Mouse (Mus musculus): ENCODE measurements around the gene Kpna7. TPM values are rescaled to one million over a fixed set of nuclear protein-coding genes. Genes with fewer than 3 reads are reported as not detected.
"Not testable (repeated sequence)": the region's sequence is repeated elsewhere in the genome, so short reads cannot be mapped to it uniquely, and the experiment has no call there.

Gene Kpna7
- total RNA-seq, 2 experiments from 2014 or later = not detected

GRCm38 (mm10) chr5:145041628-145042027 lies 42.2 kb downstream of the Kpna7 start:
- H3K27ac ChIP-seq = no peak overlapping the region
- no peak overlapping the region for H3K4me3 ChIP-seq
- DNase-seq (ENCODE audit: low spot score in 2 of 2) = no peak
- TF ChIP-seq CTCF (conservative IDR thresholded peaks at IDR 0.05) = peak; percentile 61

- not testable (repeated sequence) for H3K4me3 ChIP-seq; H3K27ac ChIP-seq; DNase-seq (ENCODE audit: low spot score in 2 of 2)
Measured at GRCm38 (mm10) chr5:145032391-145032790, 51.4 kb downstream of the Kpna7 start, which contains the start of gene Gm4871. Gm4871 (minus strand) TSS chr5:145032754.

DNA sequence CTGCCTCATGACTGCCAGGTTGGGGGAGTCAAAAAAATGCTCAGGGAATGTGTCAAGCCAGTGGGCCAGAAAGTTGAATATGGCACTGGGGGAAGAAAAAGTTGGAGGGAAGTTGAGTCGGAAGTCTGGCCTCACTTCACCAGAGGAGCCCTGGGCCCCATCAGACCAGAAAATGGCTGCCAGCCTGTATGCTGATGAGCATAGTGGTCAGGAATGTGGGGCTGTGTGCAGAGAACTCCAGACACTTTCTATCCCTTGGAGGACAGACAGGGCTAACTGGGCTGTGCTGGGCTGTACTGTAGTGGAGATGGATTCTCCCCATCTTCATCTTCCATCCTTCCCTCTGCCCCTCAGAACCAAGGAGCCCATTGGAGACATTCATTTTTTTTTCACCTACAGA lies 53.4 kb downstream of the Kpna7 start:
- not testable (repeated sequence) for H3K27ac ChIP-seq; H3K4me3 ChIP-seq; DNase-seq (ENCODE audit: low spot score in 2 of 2)

GRCm38 (mm10) chr5:145020712-145021111 lies 63.1 kb downstream of the Kpna7 start:
- not testable (repeated sequence) for H3K4me3 ChIP-seq; DNase-seq (ENCODE audit: low spot score in 2 of 2); H3K27ac ChIP-seq

- DNase-seq (ENCODE audit: low spot score in 2 of 2); H3K4me3 ChIP-seq; H3K27ac ChIP-seq: not testable (repeated sequence)
Measured at GRCm38 (mm10) chr5:145020254-145020653, 63.6 kb downstream of the Kpna7 start.

DNA sequence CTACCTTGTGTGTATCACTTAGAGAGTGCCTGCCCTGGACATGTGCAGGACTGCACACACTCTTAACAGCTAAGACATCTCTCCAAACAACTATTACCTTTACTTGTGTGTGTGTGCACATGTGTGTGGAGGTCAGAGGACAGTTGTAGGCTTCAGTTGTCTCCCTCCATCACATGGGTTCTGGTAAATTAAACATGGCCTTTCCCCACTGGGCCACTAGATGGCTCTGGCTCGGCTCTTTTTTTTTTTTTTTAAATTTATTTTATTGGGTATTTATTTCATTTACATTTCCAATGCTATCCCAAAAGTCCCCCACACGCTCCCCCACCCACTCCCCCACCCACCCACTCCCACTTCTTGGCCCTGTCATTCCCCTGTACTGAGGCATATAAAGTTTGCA lies 67.1 kb downstream of the Kpna7 start:
- H3K4me3 ChIP-seq; H3K27ac ChIP-seq; DNase-seq (ENCODE audit: low spot score in 2 of 2): not testable (repeated sequence)
- peak; percentile 65 for TF ChIP-seq CTCF (conservative IDR thresholded peaks at IDR 0.05)

DNA sequence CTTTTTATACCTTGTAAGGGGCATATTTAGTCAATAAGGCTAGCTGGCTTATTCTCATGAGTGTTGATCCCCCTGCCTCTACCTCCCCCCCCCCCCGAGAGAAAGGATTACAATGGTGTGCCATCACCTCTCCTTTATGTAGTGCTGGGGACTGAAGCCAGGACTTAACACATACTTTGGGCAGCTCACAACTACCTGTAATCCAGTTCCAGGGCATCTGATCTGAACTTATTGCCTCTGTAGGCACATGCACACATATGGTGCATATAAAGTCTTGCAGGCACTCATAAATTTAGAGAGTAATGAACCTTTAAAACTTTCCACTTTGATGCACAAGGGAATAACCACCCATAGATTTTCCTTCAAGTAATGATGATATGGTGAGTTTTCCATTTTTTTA lies 69.6 kb downstream of the Kpna7 start:
- H3K4me3 ChIP-seq = no peak overlapping the region
- no peak for DNase-seq (ENCODE audit: low spot score in 2 of 2)
- no peak overlapping the region for H3K27ac ChIP-seq
- TF ChIP-seq CTCF (conservative IDR thresholded peaks at IDR 0.05) = no peak

DNA sequence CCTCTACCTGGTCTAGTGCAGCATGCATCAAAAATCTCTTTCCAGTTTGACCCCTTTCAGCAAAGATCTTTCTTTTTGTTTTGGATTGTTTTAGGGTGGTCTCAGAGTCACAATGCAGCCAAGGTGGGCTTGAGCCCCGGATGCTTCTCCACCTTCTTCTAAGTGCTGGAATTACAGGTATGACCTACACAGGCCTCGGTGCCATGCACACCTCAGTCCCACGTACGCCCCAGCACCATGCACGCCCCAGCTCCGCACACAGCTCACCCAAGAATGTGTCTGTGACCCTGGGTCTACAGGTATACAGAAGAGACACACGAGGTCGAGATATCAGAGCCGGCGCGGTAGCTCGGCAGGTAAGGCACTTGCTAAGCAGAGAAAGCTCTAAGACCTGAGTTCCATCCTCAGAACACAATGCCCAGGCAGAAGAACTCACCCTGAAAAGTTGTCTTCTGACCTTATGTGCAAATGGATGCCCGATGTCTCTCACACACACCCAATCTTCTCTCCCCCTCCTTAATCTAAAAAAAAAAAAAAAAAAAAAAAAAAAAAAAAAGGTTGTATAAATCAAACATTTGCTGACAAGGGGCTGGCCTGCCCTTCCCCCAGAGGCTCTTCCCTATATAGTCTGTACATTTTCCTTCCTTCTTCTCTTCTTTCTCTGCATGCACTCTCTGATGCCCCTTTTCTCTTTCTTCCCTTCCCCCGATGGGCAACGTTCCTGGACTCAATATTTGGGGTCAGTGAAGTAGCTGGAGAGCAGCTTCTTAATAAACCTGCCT lies 74.8 kb downstream of the Kpna7 start:
- Histone ChIP-seq H3K4me3 (no peak overlapping the region), H3K27ac (no peak overlapping the region)
- DNase-seq (ENCODE audit: low spot score in 2 of 2) = no peak
- no peak for TF ChIP-seq CTCF (conservative IDR thresholded peaks at IDR 0.05)

DNA sequence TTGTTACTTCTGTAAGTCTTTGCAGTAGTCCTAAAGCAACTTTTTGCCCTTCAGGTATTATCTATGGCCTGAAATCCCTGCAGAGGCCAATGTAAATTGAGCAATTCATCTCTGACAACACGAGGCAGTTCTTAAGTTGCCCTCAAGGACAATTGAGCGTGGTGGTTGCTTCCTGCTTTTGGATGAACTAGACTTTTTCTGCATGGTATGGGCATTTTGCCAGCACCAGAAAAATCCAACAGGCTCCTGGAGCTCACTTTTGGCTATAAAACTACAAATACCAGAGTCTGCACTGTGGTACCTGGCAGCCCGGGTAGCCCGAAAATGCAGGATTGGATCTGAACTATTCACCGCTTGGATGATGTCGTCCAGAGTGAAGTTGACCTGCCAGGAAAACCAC lies 78.2 kb downstream of the Kpna7 start:
- H3K4me3 ChIP-seq = no peak overlapping the region
- H3K27ac ChIP-seq = no peak overlapping the region
- TF ChIP-seq CTCF (conservative IDR thresholded peaks at IDR 0.05) = no peak
- DNase-seq (ENCODE audit: low spot score in 2 of 2) = no peak

DNA sequence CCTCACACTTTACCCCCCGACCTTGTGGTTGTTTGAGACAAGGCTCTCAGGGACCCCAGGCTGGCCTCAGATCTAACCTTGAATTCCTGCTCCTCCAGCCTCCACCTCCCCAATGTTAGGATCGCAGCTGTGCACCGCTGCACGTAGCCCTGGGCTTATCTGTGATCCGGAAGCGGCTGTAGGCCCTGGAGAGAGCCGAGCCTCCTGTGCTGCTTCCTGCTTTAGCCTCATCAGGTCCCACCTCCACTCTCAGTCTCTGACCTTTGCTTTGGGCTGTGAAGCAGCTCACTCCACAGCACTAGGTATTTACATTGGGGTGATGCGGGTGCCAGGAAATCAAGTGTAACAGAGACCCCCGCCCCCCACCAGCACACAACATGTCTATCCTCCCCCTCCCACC lies 79.3 kb downstream of the Kpna7 start:
- no peak overlapping the region for H3K4me3 ChIP-seq
- no peak for DNase-seq (ENCODE audit: low spot score in 2 of 2)
- no peak overlapping the region for H3K27ac ChIP-seq
- TF ChIP-seq CTCF (conservative IDR thresholded peaks at IDR 0.05) = no peak

DNA sequence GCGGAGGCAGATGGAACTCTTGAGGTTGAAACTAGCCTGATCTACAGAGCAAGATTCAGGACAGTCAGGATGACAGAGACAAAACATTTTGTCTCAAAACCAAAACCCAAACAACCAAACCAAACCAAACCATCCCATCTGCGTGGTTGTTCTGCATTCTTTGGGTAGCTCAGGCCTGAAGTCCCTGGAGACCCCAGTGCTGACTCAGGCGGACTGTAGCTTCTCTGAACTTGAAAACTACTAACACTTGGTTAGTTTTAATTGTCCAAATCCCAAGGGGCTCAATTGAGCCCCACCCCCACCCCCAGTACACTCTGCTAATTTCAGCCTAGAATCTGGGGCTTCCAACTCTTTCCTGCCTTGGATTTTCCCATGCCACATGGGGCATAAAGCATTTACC lies 80.5 kb downstream of the Kpna7 start:
- no peak for TF ChIP-seq CTCF (conservative IDR thresholded peaks at IDR 0.05)
- no peak overlapping the region for H3K27ac ChIP-seq
- DNase-seq (ENCODE audit: low spot score in 2 of 2) = no peak
- H3K4me3 ChIP-seq = no peak overlapping the region

DNA sequence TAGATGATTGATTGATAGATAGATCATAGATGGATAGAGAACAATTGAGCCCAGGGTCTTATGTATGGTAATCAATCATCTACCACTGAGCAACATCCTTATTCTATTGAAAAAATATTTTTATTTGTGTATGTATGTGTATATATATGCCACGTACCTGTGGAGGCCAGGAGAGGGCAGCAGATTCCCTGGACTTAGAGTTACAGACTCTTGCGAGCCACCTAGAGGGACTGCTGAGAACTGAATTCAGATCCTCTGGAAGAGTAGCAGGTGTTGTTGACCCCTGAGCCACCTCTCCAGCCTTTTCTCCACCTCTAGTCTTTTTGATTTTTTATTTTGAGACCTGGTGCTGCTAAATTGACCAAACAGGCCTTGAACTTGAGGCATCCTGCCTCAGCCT lies 85.3 kb downstream of the Kpna7 start:
- no peak overlapping the region for H3K4me3 ChIP-seq
- no peak overlapping the region for H3K27ac ChIP-seq
- peak; percentile 64 for TF ChIP-seq CTCF (conservative IDR thresholded peaks at IDR 0.05)
- DNase-seq (ENCODE audit: low spot score in 2 of 2) = no peak

- H3K27ac ChIP-seq = no peak overlapping the region
- DNase-seq (ENCODE audit: low spot score in 2 of 2) = no peak
- TF ChIP-seq CTCF (conservative IDR thresholded peaks at IDR 0.05) = no peak
- no peak overlapping the region for H3K4me3 ChIP-seq
Measured at GRCm38 (mm10) chr5:144990481-144990880, 93.3 kb downstream of the Kpna7 start.

DNA sequence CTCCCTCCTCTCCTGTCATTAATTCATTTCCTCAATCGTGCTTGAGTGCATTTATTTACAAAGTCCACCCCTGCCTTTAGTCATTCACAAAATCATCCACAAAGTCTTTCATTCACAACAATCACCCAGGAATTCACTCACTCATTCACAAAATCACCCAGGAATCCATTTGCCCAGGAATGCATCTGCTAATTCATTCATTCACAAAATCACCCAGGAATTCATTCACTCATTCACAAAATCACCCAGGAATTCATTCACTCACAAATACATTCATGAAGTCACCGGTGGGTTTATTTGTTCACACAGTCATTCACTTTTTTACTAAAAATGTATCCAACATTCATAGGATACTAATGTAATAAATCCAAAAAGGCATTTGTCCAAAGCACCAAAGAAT lies 93.8 kb downstream of the Kpna7 start:
- H3K27ac ChIP-seq = no peak overlapping the region
- TF ChIP-seq CTCF (conservative IDR thresholded peaks at IDR 0.05) = no peak
- H3K4me3 ChIP-seq = no peak overlapping the region
- DNase-seq (ENCODE audit: low spot score in 2 of 2) = no peak

GRCm38 (mm10) chr5:144989061-144989405 lies 94.8 kb downstream of the Kpna7 start:
- no peak for DNase-seq (ENCODE audit: low spot score in 2 of 2)
- no peak for TF ChIP-seq CTCF (conservative IDR thresholded peaks at IDR 0.05)
- H3K4me3 ChIP-seq = no peak overlapping the region
- no peak overlapping the region for H3K27ac ChIP-seq
